Mouse (Mus musculus) liver, adult 2 months (tissue): Measurements from ENCODE around the gene Chn2. TPM values are rescaled to one million over a fixed set of nuclear protein-coding genes. Genes with fewer than 3 reads are reported as not detected.

Experiments
- DNase-seq: peaks from one replicate; pipeline ENCODE4 v3.0.0-alpha.2; 2011; ENCODE audit warnings: low read depth, low spot score; ENCODE audit errors: extremely low read depth
- H3K27ac ChIP-seq: fragments of 200-500 bp; replicated peaks from 2 replicates; pipeline ENCODE4 v1.5.1; 2012; ENCODE audit warnings: low read depth, mild to moderate bottlenecking, control low read depth, inconsistent platforms, low read length; ENCODE audit not compliant: insufficient read depth
- H3K27me3 ChIP-seq: fragments of 200-500 bp; 2 replicates; pipeline ENCODE4 v1.6.1; 2012; ENCODE audit warnings: mild to moderate bottlenecking, moderate library complexity, low read length, inconsistent platforms; ENCODE audit not compliant: control insufficient read depth, insufficient read depth
- H3K36me3 ChIP-seq: fragments of 200-500 bp; 2 replicates; pipeline ENCODE4 v1.6.1; 2012; ENCODE audit warnings: low read length, inconsistent platforms; ENCODE audit not compliant: control insufficient read depth, insufficient read depth
- H3K4me1 ChIP-seq: fragments of 200-500 bp; 2 replicates; pipeline ENCODE4 v1.6.1; 2011; ENCODE audit warnings: low read length; ENCODE audit not compliant: control insufficient read depth, insufficient read depth
- H3K4me3 ChIP-seq: fragments of 200-500 bp; 2 replicates; pipeline ENCODE4 v1.5.1; 2011; ENCODE audit warnings: low read depth, mild to moderate bottlenecking, control low read depth, low read length, moderate library complexity; ENCODE audit not compliant: insufficient read depth
- H3K79me2 ChIP-seq: fragments of 200-500 bp; 2 replicates; pipeline ENCODE4 v1.6.1; 2012; ENCODE audit warnings: inconsistent platforms, mild to moderate bottlenecking, low read length, moderate library complexity; ENCODE audit not compliant: control insufficient read depth, insufficient read depth
- H3K9ac ChIP-seq: fragments of 200-500 bp; 2 replicates; pipeline ENCODE4 v1.6.1; 2012; ENCODE audit warnings: low read depth, mild to moderate bottlenecking, control low read depth, inconsistent platforms, low read length
- CTCF ChIP-seq: fragments of 200-500 bp; IDR thresholded peaks from 2 replicates; pipeline ENCODE4 v1.5.1; 2011; ENCODE audit warnings: low read depth, low read length, control low read depth
- POLR2A ChIP-seq: fragments of 200-500 bp; IDR thresholded peaks from 2 replicates; pipeline ENCODE4 v1.6.1; 2011; ENCODE audit warnings: low read length, control low read depth; ENCODE audit not compliant: insufficient read depth; ENCODE audit errors: extremely low read depth
- WGBS: fragments of 180-500 bp; shearing (Covaris S2); methylation state at CpG from one replicate; pipeline ENCODE4 v1.1.7; 2018; 5-methylcytosine and 5-hydroxymethylcytosine counted together
- polyA plus RNA-seq: library from polyadenylated mRNA; depleted of rRNA; stranded (reverse); fragments of >200 nt; gene quantifications from 2 replicates; pipeline ENCODE4 v1.2.3, GENCODE M21; 2012
- total RNA-seq: library from RNA; depleted of rRNA; stranded (reverse); fragments of >200 nt; gene quantifications from 2 replicates; pipeline ENCODE4 v1.2.3, GENCODE M21; 2014

Chn2 gene
- total and polyA plus RNA-seq, 2 experiments, result 37.3 to 46.2 TPM

DNA sequence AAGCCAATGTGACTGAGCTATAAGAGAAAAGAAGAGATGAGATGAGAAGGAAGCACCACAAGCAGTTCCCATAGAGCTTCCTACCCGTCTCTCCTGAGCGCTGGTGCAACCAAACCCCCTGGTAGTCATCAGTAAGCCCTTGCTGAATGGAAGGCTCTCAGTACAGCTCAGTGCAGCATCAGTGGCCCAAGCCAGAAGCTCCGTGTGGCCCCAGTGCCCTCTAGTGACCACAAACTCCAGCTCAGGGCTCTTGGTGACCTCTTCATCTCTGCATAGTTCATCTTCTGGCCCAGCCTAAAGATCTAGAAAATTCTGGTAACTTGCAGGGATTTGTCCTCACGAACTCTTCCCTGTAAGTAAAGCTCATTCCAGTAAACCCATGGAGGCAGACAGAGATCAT, 125.4 kb downstream of the Chn2 start:
- 61% methylated on average over 4 of the region's 4 CpGs for WGBS
- peak; percentile 88 for TF ChIP-seq CTCF
- TF ChIP-seq POLR2A, result no peak
- Histone ChIP-seq H3K4me1 (peaks cover 2% of the 10 kb centered on the region; the same call in 1 of the 2 replicates), H3K79me2 (peaks cover 15% of the 10 kb centered on the region; the same call in 1 of the 2 replicates), H3K9ac (no peak overlapping the region), H3K36me3 (no peaks in the 10 kb centered on the region), H3K4me3 (no peak overlapping the region), H3K27ac (no peak overlapping the region), H3K27me3 (no peaks in the 10 kb centered on the region)
- DNase-seq, result peak; percentile 44

DNA sequence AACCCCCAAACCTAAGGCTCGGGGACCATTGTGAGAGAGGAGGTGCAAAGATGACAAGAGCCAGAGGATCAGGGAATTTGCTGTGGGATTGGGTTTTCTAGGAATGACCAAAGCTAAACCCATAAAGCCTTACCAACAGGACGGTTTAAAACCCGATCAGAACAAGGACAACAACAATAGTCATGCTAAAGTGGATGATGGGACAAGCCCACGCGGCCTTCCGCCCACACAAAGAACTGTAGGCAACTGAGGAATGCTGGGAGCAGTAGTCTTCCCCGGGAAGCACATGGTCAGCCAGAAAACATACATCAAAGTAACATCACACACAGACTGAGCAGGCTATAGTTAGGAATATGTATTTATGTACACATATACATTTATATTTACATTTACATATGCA, 125.9 kb downstream of the Chn2 start:
- Histone ChIP-seq H3K27ac (no peak overlapping the region), H3K79me2 (peaks cover 15% of the 10 kb centered on the region; the same call in 1 of the 2 replicates), H3K36me3 (no peaks in the 10 kb centered on the region), H3K4me1 (peaks cover 2% of the 10 kb centered on the region; the same call in 1 of the 2 replicates), H3K4me3 (no peak overlapping the region), H3K27me3 (no peaks in the 10 kb centered on the region), H3K9ac (no peak overlapping the region)
- WGBS, result 88% methylated on average over 7 of the region's 7 CpGs
- DNase-seq, result no peak
- TF ChIP-seq CTCF (no peak), POLR2A (no peak)

DNA sequence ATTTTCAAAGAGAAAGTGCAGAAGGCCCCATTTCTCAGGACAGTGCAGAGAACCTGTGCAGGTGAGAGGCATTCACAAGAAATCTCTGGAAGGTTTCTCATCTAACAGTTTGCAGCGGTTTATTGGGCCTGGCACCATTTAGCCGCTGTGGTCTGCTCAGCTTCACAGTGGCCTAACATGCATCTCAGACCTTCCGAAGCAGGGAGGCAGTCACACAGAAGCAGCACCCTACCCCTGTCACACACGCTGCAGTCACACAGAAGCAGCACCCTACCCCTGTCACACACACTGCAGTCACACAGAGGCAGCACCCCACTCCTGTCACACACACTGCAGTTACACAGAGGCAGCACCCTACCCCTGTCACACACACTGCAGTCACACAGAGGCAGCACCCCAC, 126.5 kb downstream of the Chn2 start:
- Histone ChIP-seq H3K27me3 (no peaks in the 10 kb centered on the region), H3K4me1 (peaks cover 2% of the 10 kb centered on the region; the same call in 1 of the 2 replicates), H3K27ac (no peak overlapping the region), H3K4me3 (no peak overlapping the region), H3K9ac (no peak overlapping the region), H3K79me2 (peaks cover 15% of the 10 kb centered on the region; the same call in 1 of the 2 replicates), H3K36me3 (no peaks in the 10 kb centered on the region)
- no peak for DNase-seq
- no peak for TF ChIP-seq POLR2A
- TF ChIP-seq CTCF, result no peak
- WGBS, result 96% methylated on average over 4 of the region's 4 CpGs

DNA sequence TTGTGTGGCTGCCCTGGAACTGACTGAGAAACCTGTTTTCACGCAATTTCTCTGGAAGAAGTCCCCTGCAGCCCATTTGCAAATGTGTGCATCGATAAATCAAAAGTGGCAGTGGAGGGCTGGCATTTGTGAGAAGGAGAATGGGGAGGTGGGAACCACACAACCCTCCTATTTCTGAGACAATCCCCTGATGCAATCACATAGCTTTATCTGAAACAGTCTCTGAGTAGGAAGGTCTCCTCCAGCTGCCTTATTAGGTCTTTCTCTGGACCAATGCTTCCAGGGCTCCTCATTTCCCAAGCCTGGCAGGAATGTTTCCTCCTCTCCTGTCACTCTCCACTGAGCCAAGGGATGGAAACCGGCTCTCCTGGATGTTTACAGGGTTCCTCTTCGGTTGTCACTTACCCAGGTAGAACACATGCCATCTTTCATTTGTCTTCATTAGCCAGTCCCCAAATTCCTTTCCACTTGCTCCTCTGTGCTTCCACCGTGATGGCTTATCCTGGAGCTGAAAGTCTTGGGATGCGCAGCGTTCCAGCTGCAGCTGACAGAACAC, 127.7 kb downstream of the Chn2 start:
- no peak for DNase-seq
- TF ChIP-seq CTCF (no peak), POLR2A (no peak)
- Histone ChIP-seq H3K36me3 (no peaks in the 10 kb centered on the region), H3K4me3 (no peak overlapping the region), H3K4me1 (peaks cover 2% of the 10 kb centered on the region; the same call in 1 of the 2 replicates), H3K9ac (no peak overlapping the region), H3K27ac (no peak overlapping the region), H3K79me2 (peaks cover 15% of the 10 kb centered on the region; the same call in 1 of the 2 replicates), H3K27me3 (no peaks in the 10 kb centered on the region)
- 84% methylated on average over 7 of the region's 7 CpGs for WGBS

DNA sequence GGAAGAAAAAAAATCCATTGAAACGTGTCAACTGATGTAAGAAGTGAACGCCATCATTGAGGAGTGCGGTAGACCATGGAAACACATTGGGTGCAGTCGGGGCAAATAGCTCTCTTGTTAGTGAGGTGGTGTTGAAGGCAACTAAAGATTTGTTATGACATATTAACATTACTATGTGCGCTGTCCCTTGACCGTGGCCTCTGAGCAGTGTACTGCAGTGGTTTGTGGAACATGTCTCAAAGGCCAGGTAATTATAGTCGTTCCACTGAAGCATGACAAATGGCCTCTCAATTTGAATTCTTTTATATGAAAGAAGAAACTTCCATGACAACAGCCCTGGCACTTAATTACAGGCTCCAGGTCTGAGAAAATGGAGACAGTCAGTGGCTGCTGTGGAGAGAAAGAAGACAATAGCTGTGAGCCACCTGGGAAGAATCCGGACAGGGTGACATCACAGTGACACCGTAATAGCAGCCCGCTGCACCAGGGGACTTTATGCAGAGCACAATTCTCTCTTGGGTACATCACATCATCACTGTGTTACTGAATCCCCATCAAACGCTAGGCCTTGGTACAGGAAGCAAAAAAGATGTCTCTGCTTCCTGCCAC, 131.0 kb downstream of the Chn2 start:
- Histone ChIP-seq H3K4me1 (no peaks in the 10 kb centered on the region), H3K27me3 (no peaks in the 10 kb centered on the region), H3K79me2 (peaks cover 7% of the 10 kb centered on the region; the same call in 1 of the 2 replicates), H3K36me3 (no peaks in the 10 kb centered on the region), H3K27ac (no peak overlapping the region), H3K9ac (no peak overlapping the region), H3K4me3 (no peak overlapping the region)
- DNase-seq, result peak; percentile 41
- TF ChIP-seq CTCF (no peak), POLR2A (no peak)
- WGBS, result 93% methylated on average over 11 of the region's 11 CpGs

DNA sequence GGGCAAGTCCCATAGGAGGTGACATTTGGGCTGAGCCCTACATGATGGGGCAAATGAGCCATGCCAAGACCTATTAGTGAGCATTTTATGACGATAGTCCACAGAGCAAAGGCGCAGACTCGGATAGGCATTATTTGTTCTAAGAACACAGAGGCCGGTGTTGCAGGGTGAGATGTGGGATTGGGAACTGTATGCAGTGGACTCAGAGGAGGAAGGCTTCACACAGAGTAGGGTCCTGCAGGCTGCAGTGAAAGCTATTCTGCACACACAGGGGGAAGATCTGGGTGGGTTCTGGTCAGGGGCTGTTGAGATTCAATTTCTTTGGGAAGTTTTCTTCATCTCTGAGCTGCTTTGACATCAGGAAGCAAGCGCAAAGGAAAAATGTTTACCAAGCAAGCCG, 132.0 kb downstream of the Chn2 start:
- Histone ChIP-seq H3K36me3 (no peaks in the 10 kb centered on the region), H3K79me2 (peaks cover 3% of the 10 kb centered on the region; the same call in 1 of the 2 replicates), H3K4me1 (no peaks in the 10 kb centered on the region), H3K9ac (no peak overlapping the region), H3K27me3 (no peaks in the 10 kb centered on the region), H3K4me3 (no peak overlapping the region), H3K27ac (no peak overlapping the region)
- TF ChIP-seq CTCF (no peak), POLR2A (no peak)
- 73% methylated on average over 6 of the region's 6 CpGs for WGBS
- no peak for DNase-seq
